Mouse (Mus musculus): ENCODE measurements around the gene Nepn. TPM values are rescaled to one million over a fixed set of nuclear protein-coding genes. Genes with fewer than 3 reads are reported as not detected.

The Nepn gene
- polyA plus RNA-seq, 1 experiment from 2014 or later: not detected

DNA sequence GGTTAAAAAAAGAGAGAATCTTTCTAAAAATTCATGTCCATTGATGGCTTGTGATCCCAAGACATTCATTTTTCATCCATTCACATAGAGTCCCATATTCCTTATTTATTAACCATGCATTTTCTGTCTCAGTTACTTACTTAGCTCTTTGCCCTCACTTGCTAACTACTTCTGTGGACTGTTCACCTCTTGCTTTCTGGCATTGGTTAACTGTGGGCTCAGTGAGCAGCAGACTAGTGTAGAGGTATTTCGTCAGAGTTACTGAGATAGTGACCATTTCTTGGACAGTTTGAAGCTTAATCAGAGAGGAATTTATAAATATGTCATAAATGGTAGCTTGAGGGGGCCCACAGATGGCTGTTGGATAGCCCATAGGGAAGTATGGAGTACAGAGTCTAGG lies 42.2 kb downstream of the Nepn start:
- WGBS: 84% methylated on average over 1 of the region's 1 CpGs
- Histone ChIP-seq H3K9ac (ENCODE audit: low read length) (no peak overlapping the region), H3K27me3 (ENCODE audit: control insufficient read depth, insufficient read depth, low read depth, low read length) (no peaks in the 10 kb centered on the region), H3K4me2 (ENCODE audit: low read depth, low read length) (no peak overlapping the region), H3K9me3 (ENCODE audit: control insufficient read depth, low read length) (no peaks in the 10 kb centered on the region), H3K36me3 (ENCODE audit: control insufficient read depth, insufficient read depth, low read length) (peaks cover 28% of the 10 kb centered on the region), H3K27ac (ENCODE audit: low read length) (no peak overlapping the region), H3K4me3 (ENCODE audit: low read length) (no peak overlapping the region), H3K4me1 (replicated peaks; ENCODE audit: control insufficient read depth, insufficient read depth, low read length) (0 out of 2 replicates have a peak, but pooled peaks cover 2% of the 10 kb centered on the region)
- ATAC-seq (ENCODE audit: low read depth): no peak

DNA sequence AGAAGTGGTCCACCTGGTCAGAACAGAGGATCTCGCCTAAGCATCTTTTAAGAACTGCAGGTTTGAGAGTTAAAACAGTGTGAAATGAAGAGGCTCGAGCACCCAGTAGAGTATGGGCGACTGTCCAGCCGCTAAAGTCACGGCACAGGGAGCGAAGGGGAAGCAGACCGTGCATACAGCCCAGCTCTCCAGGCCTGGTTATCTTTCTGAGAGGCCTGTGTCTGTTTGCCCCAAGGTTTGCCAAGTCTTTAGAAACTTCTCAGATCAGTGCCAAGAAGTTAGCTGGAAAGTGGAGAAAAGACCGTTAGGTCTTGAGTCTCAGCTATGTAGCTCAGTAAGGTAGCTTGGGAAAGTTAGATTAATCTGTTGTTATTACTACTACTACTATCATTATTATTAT lies 46.1 kb downstream of the Nepn start:
- Histone ChIP-seq H3K27ac (ENCODE audit: low read length) (no peak overlapping the region), H3K4me3 (ENCODE audit: low read length) (no peak overlapping the region), H3K4me1 (replicated peaks; ENCODE audit: control insufficient read depth, insufficient read depth, low read length) (no peaks in the 10 kb centered on the region), H3K27me3 (ENCODE audit: control insufficient read depth, insufficient read depth, low read depth, low read length) (no peaks in the 10 kb centered on the region), H3K9ac (ENCODE audit: low read length) (no peak overlapping the region), H3K36me3 (ENCODE audit: control insufficient read depth, insufficient read depth, low read length) (peaks cover 47% of the 10 kb centered on the region), H3K9me3 (ENCODE audit: control insufficient read depth, low read length) (no peaks in the 10 kb centered on the region), H3K4me2 (ENCODE audit: low read depth, low read length) (no peak overlapping the region)
- ATAC-seq (ENCODE audit: low read depth): no peak
- 86% methylated on average over 8 of the region's 8 CpGs for WGBS

Other genes starting within 250 kb of the Nepn start
- 0.23 and 0.39 TPM in 2 replicates for gene Ros1, start 193.7 kb upstream of the Nepn start, polyA plus RNA-seq (2015; fragmentation: Nextera tagmentation; extraction: Ambion mirVana)
- gene Dcbld1, start 155.4 kb upstream of the Nepn start, polyA plus RNA-seq (2015; fragmentation: Nextera tagmentation; extraction: Ambion mirVana): 27.6 and 27.8 TPM in 2 replicates
- not detected in 2 replicates for gene Gm26741, start 30.2 kb upstream of the Nepn start, polyA plus RNA-seq (2015; fragmentation: Nextera tagmentation; extraction: Ambion mirVana)
- gene Gopc, start 6.8 kb upstream of the Nepn start, polyA plus RNA-seq (2015; fragmentation: Nextera tagmentation; extraction: Ambion mirVana): 19.8 and 20.2 TPM in 2 replicates
- gene Nus1, start 28.6 kb downstream of the Nepn start, polyA plus RNA-seq (2015; fragmentation: Nextera tagmentation; extraction: Ambion mirVana): 7.9 and 10.3 TPM in 2 replicates